Comparison of ENCODE assay signal across 8 mouse cellular contexts in genomic region chr6:124663424-124663795, GRCm38 (mm10). TPM values are rescaled to one million over a fixed set of nuclear protein-coding genes. Genes with fewer than 3 reads are reported as not detected.
A peak's percentile ranks its signal among the peaks of the same experiment; 100 is the strongest.
DNase-seq lines count a peak whose midpoint lies in the region; ATAC-seq and TF ChIP-seq lines count a peak whose summit lies in the region.

No protein-coding gene starts in this region.

- no peak for DNase-seq in frontal cortex, postnatal 10 days (ENCODE audit: low spot score in 2 of 2)
- DNase-seq in thymus, postnatal 10 days (ENCODE audit: low spot score in 2 of 2), result no peak
- no peak for DNase-seq in right cerebral cortex, postnatal 25 days
- no peak for DNase-seq in urinary bladder, adult 2 months (ENCODE audit: low spot score)

- WGBS in forebrain, embryonic 15.5 days, result 21% methylated on average over 13 of the region's 13 CpGs
- WGBS in liver, embryonic 16.5 days (ENCODE audit: insufficient replicate concordance), result 8% methylated on average over 13 of the region's 13 CpGs

- peak overlapping the region; percentile 58 for H3ac ChIP-seq in C2C12 (ENCODE audit: control insufficient read depth, insufficient read length, low read depth)

- H3K36me3 ChIP-seq in C2C12 (ENCODE audit: control insufficient read depth, insufficient read depth), result no peaks in the 10 kb centered on the region
- H3K36me3 ChIP-seq in forebrain, embryonic 15.5 days, result no peaks in the 10 kb centered on the region
- no peaks in the 10 kb centered on the region for H3K36me3 ChIP-seq in liver, embryonic 16.5 days (ENCODE audit: control insufficient read depth, insufficient read depth)

- H3K4me2 ChIP-seq in forebrain, embryonic 15.5 days (replicated peaks), result peak overlapping the region; percentile 57
- peak overlapping the region; percentile 89 for H3K4me2 ChIP-seq in liver, embryonic 16.5 days (ENCODE audit: low read depth, low read length)

- H3K79me2 ChIP-seq in C2C12 (ENCODE audit: control insufficient read depth, insufficient read depth), result peaks cover 10% of the 10 kb centered on the region

- peak; percentile 2; the same call in 1 of the 2 replicates for ATAC-seq in frontal cortex, adult (ENCODE audit: low TSS enrichment)
- no peak for ATAC-seq in forebrain, embryonic 15.5 days (replicated peaks)
- ATAC-seq in liver, embryonic 16.5 days (ENCODE audit: low read depth), result peak; percentile 4

- peak overlapping the region; percentile 60 for H3K4me3 ChIP-seq in C2C12 (ENCODE audit: insufficient read depth, poor library complexity, severe bottlenecking)
- peak overlapping the region; percentile 84 for H3K4me3 ChIP-seq in forebrain, embryonic 15.5 days
- H3K4me3 ChIP-seq in liver, embryonic 16.5 days (ENCODE audit: low read depth, low read length), result peak overlapping the region; percentile 94

- peak overlapping the region; percentile 60 for H3K9ac ChIP-seq in forebrain, embryonic 15.5 days (replicated peaks)
- peak overlapping the region; percentile 89 for H3K9ac ChIP-seq in liver, embryonic 16.5 days (ENCODE audit: low read depth, low read length)

- peak overlapping the region; percentile 75 for H3K27ac ChIP-seq in forebrain, embryonic 15.5 days (replicated peaks)
- H3K27ac ChIP-seq in liver, embryonic 16.5 days (ENCODE audit: low read length), result peak overlapping the region; percentile 88

- H3K9me3 ChIP-seq in forebrain, embryonic 15.5 days, result no peaks in the 10 kb centered on the region
- H3K9me3 ChIP-seq in liver, embryonic 16.5 days (replicated peaks; ENCODE audit: control insufficient read depth, low read length), result no peaks in the 10 kb centered on the region

- no peak for TF ChIP-seq CTCF in C2C12 (IDR thresholded peaks at IDR 0.05; ENCODE audit: control insufficient read depth, insufficient read depth, insufficient read length)

- peaks cover 11% of the 10 kb centered on the region for H3K4me1 ChIP-seq in forebrain, embryonic 15.5 days
- peaks cover 21% of the 10 kb centered on the region for H3K4me1 ChIP-seq in liver, embryonic 16.5 days (ENCODE audit: control insufficient read depth, low read depth, low read length)

- H3K27me3 ChIP-seq in C2C12 (ENCODE audit: control insufficient read depth, insufficient read depth, insufficient read length), result no peaks in the 10 kb centered on the region
- no peaks in the 10 kb centered on the region for H3K27me3 ChIP-seq in forebrain, embryonic 15.5 days
- no peaks in the 10 kb centered on the region for H3K27me3 ChIP-seq in liver, embryonic 16.5 days (ENCODE audit: control insufficient read depth, insufficient read depth, low read depth, low read length)

- no peaks in the 10 kb centered on the region for H3K79me3 ChIP-seq in C2C12 (ENCODE audit: low read depth)

TF ChIP-seq in C2C12, 6 proteins besides CTCF, POLR2A, EP300 and RAD21:
- TF ChIP-seq MYOD1 (IDR thresholded peaks at IDR 0.05; ENCODE audit: control insufficient read depth, insufficient read length, low read depth), result no peak
- no peak for TF ChIP-seq FOSL1 (IDR thresholded peaks at IDR 0.05; ENCODE audit: insufficient read depth, low read length, poor library complexity, severe bottlenecking)
- TF ChIP-seq MAX (IDR thresholded peaks at IDR 0.05), result no peak
- TF ChIP-seq USF1 (IDR thresholded peaks at IDR 0.05; ENCODE audit: low read depth), result no peak

RNA-seq across cellular contexts. Expression of gene Lpcat3, which starts 0.6 kb away (rescaled TPM):
- 55.4 TPM for polyA plus RNA-seq in C2C12 (2012; fragmentation: generic; extraction: Trizol)
- 34.6 and 35.1 TPM in 2 replicates for polyA plus RNA-seq in forebrain, embryonic 15.5 days (2015; fragmentation: Nextera tagmentation; extraction: Ambion mirVana)
- 80.1 and 88.6 TPM in 2 replicates for polyA plus RNA-seq in liver, embryonic 16.5 days (2015; fragmentation: Nextera tagmentation; extraction: Ambion mirVana)
- 84.5 and 91.6 TPM in 2 replicates for polyA plus RNA-seq in urinary bladder, adult 2 months (2012; rRNA removed)

RNA-seq across cellular contexts. Expression of gene C1s2, which starts 27.5 kb away (rescaled TPM):
- polyA plus RNA-seq in C2C12 (2012; fragmentation: generic; extraction: Trizol), result 0.04 TPM
- polyA plus RNA-seq in forebrain, embryonic 15.5 days (2015; fragmentation: Nextera tagmentation; extraction: Ambion mirVana), result 0.15 and 0.18 TPM in 2 replicates
- 0.04 TPM in 1 of 2 replicates, not detected in the other for polyA plus RNA-seq in liver, embryonic 16.5 days (2015; fragmentation: Nextera tagmentation; extraction: Ambion mirVana)
- 0.52 and 0.57 TPM in 2 replicates for polyA plus RNA-seq in urinary bladder, adult 2 months (2012; rRNA removed)

RNA-seq across cellular contexts. Expression of gene Emg1, which starts 48.6 kb away (rescaled TPM):
- 208 TPM for polyA plus RNA-seq in C2C12 (2012; fragmentation: generic; extraction: Trizol)
- polyA plus RNA-seq in forebrain, embryonic 15.5 days (2015; fragmentation: Nextera tagmentation; extraction: Ambion mirVana), result 153 and 160 TPM in 2 replicates
- polyA plus RNA-seq in liver, embryonic 16.5 days (2015; fragmentation: Nextera tagmentation; extraction: Ambion mirVana), result 105 and 121 TPM in 2 replicates
- polyA plus RNA-seq in urinary bladder, adult 2 months (2012; rRNA removed), result 73.3 and 84.5 TPM in 2 replicates

RNA-seq across cellular contexts. Expression of gene Phb2, which starts 48.7 kb away (rescaled TPM):
- 456 TPM for polyA plus RNA-seq in C2C12 (2012; fragmentation: generic; extraction: Trizol)
- polyA plus RNA-seq in forebrain, embryonic 15.5 days (2015; fragmentation: Nextera tagmentation; extraction: Ambion mirVana), result 271 and 275 TPM in 2 replicates
- polyA plus RNA-seq in liver, embryonic 16.5 days (2015; fragmentation: Nextera tagmentation; extraction: Ambion mirVana), result 206 and 214 TPM in 2 replicates
- 111 and 120 TPM in 2 replicates for polyA plus RNA-seq in urinary bladder, adult 2 months (2012; rRNA removed)
